Mouse (Mus musculus): ENCODE data around the gene Ppp6r3. TPM values are rescaled to one million over a fixed set of nuclear protein-coding genes. Genes with fewer than 3 reads are reported as not detected.

Ppp6r3 gene
- polyA plus RNA-seq, 1 experiment from 2014 or later: 44.9 TPM

- WGBS (ENCODE audit: missing documents): 96% methylated on average over 5 of the region's 6 CpGs
- H3K27ac ChIP-seq: 0 out of 2 replicates have a peak overlapping the region, but pooled peaks have one; percentile 5
- no peaks in the 10 kb centered on the region for H3K36me3 ChIP-seq (ENCODE audit: inconsistent target)
- H3K79me2 ChIP-seq (ENCODE audit: inconsistent target): no peaks in the 10 kb centered on the region
- no peak overlapping the region for H3K4me3 ChIP-seq (ENCODE audit: inconsistent target)
Measured at GRCm38 (mm10) chr19:3422488-3422887, 153.1 kb downstream of the Ppp6r3 start.

DNA sequence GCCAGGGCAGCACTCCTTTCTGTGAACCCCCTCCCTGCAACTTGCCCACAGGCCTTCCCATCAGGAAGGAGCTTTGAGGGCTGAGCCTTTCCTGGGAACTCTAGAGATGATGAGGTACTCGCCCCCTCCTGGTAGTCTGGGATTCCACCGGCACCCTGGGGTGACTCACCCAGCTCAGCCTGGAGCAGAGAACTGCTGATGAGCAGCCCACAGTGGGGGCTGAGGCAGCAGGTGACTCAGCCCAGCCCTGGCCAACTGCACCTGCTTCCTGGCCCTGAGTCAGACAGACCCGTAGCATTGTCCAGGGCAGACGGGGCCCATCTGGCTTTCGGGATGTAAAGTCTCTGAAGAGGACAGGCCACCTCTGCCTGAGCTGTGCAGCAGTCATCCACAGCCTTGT lies 156.3 kb downstream of the Ppp6r3 start:
- H3K36me3 ChIP-seq (ENCODE audit: inconsistent target): no peaks in the 10 kb centered on the region
- no peak overlapping the region for H3K4me3 ChIP-seq (ENCODE audit: inconsistent target)
- no peak overlapping the region for H3K27ac ChIP-seq
- H3K79me2 ChIP-seq (ENCODE audit: inconsistent target): no peaks in the 10 kb centered on the region
- 46% methylated on average over 5 of the region's 5 CpGs for WGBS (ENCODE audit: missing documents)

DNA sequence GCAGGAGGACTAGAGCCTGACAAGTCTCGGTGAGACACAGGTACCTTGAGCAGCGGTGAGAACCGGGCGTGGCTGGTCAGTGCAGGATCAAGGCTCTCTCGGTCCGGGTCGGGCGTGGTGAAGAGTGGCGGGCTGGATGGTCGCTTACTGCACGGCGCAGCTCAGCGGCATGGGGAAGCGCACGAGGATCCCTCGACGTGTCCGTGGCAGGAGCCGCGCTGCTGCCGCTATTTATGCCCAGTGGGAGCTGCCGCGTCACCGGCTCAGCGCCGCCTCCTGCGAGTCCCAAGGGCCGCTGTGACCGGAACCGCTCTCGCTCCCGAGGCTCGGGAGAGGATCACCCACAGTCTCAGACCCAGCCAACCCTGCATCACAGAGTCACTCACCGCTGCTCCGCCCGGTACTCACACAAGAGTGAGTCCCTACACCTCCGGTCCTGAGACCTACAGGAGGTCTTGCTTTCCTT lies 161.2 kb downstream of the Ppp6r3 start, which contains the start of gene Gal:
Gal (minus strand) TSS at position 277 of the 466 bp plus-strand sequence.
- Histone ChIP-seq H3K79me2 (ENCODE audit: inconsistent target) (no peaks in the 10 kb centered on the region), H3K27ac (no peak within 1 kb of the TSS), H3K4me3 (ENCODE audit: inconsistent target) (no peak within 1 kb of the TSS), H3K36me3 (ENCODE audit: inconsistent target) (no peaks in the 10 kb centered on the region)
- 5% methylated on average over 37 of the region's 37 CpGs for WGBS (ENCODE audit: missing documents)

GRCm38 (mm10) chr19:3405531-3406281 lies 169.8 kb downstream of the Ppp6r3 start:
- WGBS (ENCODE audit: missing documents): 90% methylated on average over 1 of the region's 1 CpGs
- Histone ChIP-seq H3K27ac (no peak overlapping the region), H3K36me3 (ENCODE audit: inconsistent target) (no peaks in the 10 kb centered on the region), H3K79me2 (ENCODE audit: inconsistent target) (no peaks in the 10 kb centered on the region), H3K4me3 (ENCODE audit: inconsistent target) (no peak overlapping the region)

Other genes with a start within 250 kb of the Ppp6r3 start
- 0.16 to 0.80 TPM (median 0.49 TPM) in 3 replicates for gene Tesmin, start 186.9 kb downstream of the Ppp6r3 start, polyA plus RNA-seq (2018)
- gene Gal, start 161.2 kb downstream of the Ppp6r3 start, polyA plus RNA-seq (2018): not detected in 3 replicates
- 17.5 to 23.7 TPM (median 23.5 TPM) in 3 replicates for gene Lrp5, start 110.8 kb upstream of the Ppp6r3 start, polyA plus RNA-seq (2018)
- gene 1810055G02Rik, start 132.5 kb upstream of the Ppp6r3 start, polyA plus RNA-seq (2018): 3.1 to 11.5 TPM (median 9.2 TPM) in 3 replicates
- gene Kmt5b, start 191.7 kb upstream of the Ppp6r3 start, polyA plus RNA-seq (2018): 16.2 to 28.8 TPM (median 20.6 TPM) in 3 replicates

Data from macrophage (primary cell).